Mouse (Mus musculus) kidney, adult 2 months (tissue): ENCODE data around the gene Gimap3. TPM values are rescaled to one million over a fixed set of nuclear protein-coding genes. Genes with fewer than 3 reads are reported as not detected.

Source experiments
- DNase-seq: peaks from one replicate; pipeline ENCODE4 v3.0.0; 2021
- H3K27ac ChIP-seq: fragments of 200-500 bp; 2 replicates; pipeline ENCODE4 v1.5.1; 2012; ENCODE audit warnings: low read depth, low read length, control low read depth, inconsistent platforms; ENCODE audit not compliant: insufficient read depth
- H3K27me3 ChIP-seq: fragments of 200-500 bp; replicated peaks from 2 replicates; pipeline ENCODE4 v1.6.1; 2012; ENCODE audit warnings: mild to moderate bottlenecking, moderate library complexity, low read length, inconsistent platforms; ENCODE audit not compliant: control insufficient read depth, insufficient read depth
- H3K36me3 ChIP-seq: fragments of 200-500 bp; 2 replicates; pipeline ENCODE4 v1.6.1; 2012; ENCODE audit warnings: mild to moderate bottlenecking, moderate library complexity, low read length, inconsistent platforms; ENCODE audit not compliant: control insufficient read depth, insufficient read depth
- H3K4me1 ChIP-seq: fragments of 200-500 bp; 2 replicates; pipeline ENCODE4 v1.6.1; 2011; ENCODE audit warnings: low read length; ENCODE audit not compliant: control insufficient read depth, insufficient read depth
- H3K4me3 ChIP-seq: fragments of 200-500 bp; 2 replicates; pipeline ENCODE4 v1.5.1; 2011; ENCODE audit warnings: mild to moderate bottlenecking, low read depth, low read length, control low read depth; ENCODE audit not compliant: insufficient read depth
- CTCF ChIP-seq: fragments of 200-500 bp; conservative IDR thresholded peaks from 2 replicates; pipeline ENCODE4 v1.5.1; 2011; ENCODE audit warnings: low read depth, mild to moderate bottlenecking, control low read depth, low read length, moderate library complexity, mixed read lengths; ENCODE audit not compliant: insufficient read depth, insufficient read length
- POLR2A ChIP-seq: fragments of 200-500 bp; IDR thresholded peaks from one replicate; pipeline ENCODE4 v1.6.1; 2011; ENCODE audit warnings: low read depth, low read length, control low read depth
- WGBS: fragments of 180-500 bp; shearing (Covaris S2); methylation state at CpG from one replicate; pipeline ENCODE4 v1.1.7; 2018; 5-methylcytosine and 5-hydroxymethylcytosine counted together
- polyA plus RNA-seq: library from polyadenylated mRNA; depleted of rRNA; stranded (reverse); fragments of >200 nt; gene quantifications from 2 replicates; pipeline ENCODE4 v1.2.3, GENCODE M21; 2012

Gimap3 gene
- polyA plus RNA-seq, 1 experiment = 10.6 TPM

- 67% methylated on average over 9 of the region's 9 CpGs for WGBS
- H3K27ac ChIP-seq = no peak overlapping the region
- no peaks in the 10 kb centered on the region for H3K36me3 ChIP-seq
- no peaks in the 10 kb centered on the region for H3K4me1 ChIP-seq
- TF ChIP-seq POLR2A = no peak
- no peak for TF ChIP-seq CTCF
- no peaks in the 10 kb centered on the region for H3K27me3 ChIP-seq
- H3K4me3 ChIP-seq = no peak overlapping the region
- DNase-seq = no peak
These were observed 2.3 kb downstream of the Gimap3 start for GRCm38 (mm10) chr6:48768178-48768869.

GRCm38 (mm10) chr6:48764496-48764895, 6.2 kb downstream of the Gimap3 start:
- DNase-seq = peak; percentile 55
- Histone ChIP-seq H3K4me3 (no peak overlapping the region), H3K36me3 (no peaks in the 10 kb centered on the region), H3K27me3 (no peaks in the 10 kb centered on the region), H3K4me1 (no peaks in the 10 kb centered on the region), H3K27ac (no peak overlapping the region)
- 83% methylated on average over 10 of the region's 10 CpGs for WGBS
- TF ChIP-seq CTCF (no peak), POLR2A (no peak)

- WGBS = 64% methylated on average over 7 of the region's 7 CpGs
- DNase-seq = no peak
- TF ChIP-seq POLR2A (no peak), CTCF (no peak)
These were observed 6.9 kb downstream of the Gimap3 start for GRCm38 (mm10) chr6:48763567-48764270.

DNA sequence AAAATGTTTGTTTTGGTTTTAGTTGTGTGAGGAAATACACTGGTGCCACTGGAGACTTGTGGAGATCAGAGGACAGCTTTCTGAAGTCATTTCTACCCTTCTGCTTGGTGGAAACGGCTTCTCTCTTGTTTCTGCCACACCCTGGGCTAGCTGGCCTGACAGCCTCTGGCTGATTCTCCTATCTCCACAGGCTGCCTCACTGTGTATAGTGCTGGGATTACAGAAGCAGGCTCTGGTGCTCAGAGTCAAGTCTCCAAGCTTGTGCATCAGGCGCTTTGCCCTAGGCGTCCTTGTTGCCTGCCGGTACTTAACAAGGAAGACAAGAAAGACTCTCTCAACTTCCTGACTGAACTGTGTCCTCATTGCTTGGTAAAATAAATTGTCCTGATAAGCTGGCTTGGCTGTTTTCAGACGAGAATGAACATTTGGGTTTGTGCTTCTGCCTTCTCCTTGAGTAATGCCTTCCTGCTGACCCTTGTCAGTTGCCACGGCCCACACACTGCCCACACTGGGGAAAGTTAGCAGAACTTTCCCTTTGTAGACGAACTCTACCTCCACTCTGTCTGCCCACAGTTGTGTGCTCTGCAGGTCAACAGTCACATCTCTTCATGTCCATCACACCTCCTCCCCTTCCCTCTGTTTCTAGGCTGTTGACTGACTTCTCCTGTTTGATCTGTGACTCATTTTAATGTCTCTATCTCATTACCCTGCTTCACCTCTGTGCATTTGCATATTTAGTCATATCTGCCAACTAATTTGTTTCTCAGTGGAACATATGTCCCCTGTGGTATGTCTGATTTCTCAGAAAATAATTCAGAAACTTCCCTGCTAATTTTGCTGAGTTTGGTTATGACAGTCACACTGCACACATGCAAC, 23.3 kb downstream of the Gimap3 start:
- H3K4me1 ChIP-seq = no peaks in the 10 kb centered on the region
- H3K27me3 ChIP-seq = no peaks in the 10 kb centered on the region
- TF ChIP-seq POLR2A (no peak), CTCF (no peak)
- no peaks in the 10 kb centered on the region for H3K36me3 ChIP-seq
- WGBS = 65% methylated on average over 7 of the region's 7 CpGs
- peak overlapping the region; percentile 47 for H3K4me3 ChIP-seq
- DNase-seq = peak; percentile 64
- peak overlapping the region; percentile 87 for H3K27ac ChIP-seq

More at GRCm38 (mm10) chr6:48763567-48764270, 6.9 kb downstream of the Gimap3 start:
- Histone ChIP-seq H3K36me3 (no peaks in the 10 kb centered on the region), H3K4me1 (no peaks in the 10 kb centered on the region), H3K27me3 (no peaks in the 10 kb centered on the region), H3K4me3 (no peak overlapping the region), H3K27ac (no peak overlapping the region)

DNA sequence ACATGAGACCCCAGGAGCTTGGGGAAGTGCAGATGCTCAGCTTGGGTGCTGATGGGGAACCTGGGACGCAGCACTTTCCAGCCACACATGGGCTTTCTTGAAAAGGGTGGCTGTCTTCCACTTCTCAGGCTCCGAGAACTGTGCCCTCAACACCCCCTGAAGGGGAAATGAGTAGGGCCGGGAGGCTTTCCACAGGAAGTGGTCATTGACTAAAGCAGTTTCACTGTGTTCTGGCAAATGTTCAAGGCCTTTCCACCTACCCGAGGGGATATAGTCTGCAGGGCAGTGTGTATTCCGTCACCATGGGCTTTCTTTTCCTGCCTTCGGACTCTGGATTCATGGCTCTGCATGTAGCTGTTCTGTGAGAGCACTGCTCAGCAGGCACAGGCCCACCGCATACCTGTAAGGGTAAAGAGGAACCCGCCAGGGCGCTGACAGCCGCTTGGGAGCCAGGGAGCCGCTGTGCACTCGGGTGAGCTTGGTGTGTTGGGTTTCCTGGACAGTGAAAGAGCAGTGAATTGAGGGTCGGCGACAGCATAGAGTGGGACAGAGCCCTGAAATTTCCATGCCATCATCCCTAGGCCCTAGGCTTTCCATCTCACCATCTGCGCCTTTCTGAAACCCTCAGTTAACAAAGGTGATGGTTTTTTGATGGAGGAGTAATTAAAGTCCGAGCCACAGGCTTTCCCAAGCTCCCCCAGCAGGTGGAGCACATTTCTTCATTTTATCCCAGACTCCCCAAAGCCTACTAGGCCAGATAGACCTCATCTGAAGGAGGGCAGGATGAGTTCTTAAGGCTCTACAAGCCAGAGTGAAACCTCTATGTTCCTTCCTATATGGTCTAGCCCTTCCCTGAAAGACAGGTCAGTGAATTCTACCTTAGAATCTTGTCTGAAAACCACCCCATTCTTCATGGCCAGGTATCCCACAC, 24.4 kb downstream of the Gimap3 start, which contains the start of gene Gimap5:
TSS of gene Gimap5 (plus strand) at position 239 of the 931 bp plus-strand sequence.
- Histone ChIP-seq H3K4me3 (peak within 1 kb of the TSS; percentile 50), H3K27ac (peak within 1 kb of the TSS; percentile 87), H3K36me3 (no peaks in the 10 kb centered on the region), H3K4me1 (peaks cover 6% of the 10 kb centered on the region; the same call in 1 of the 2 replicates), H3K27me3 (no peaks in the 10 kb centered on the region)
- peak; percentile 72 for TF ChIP-seq CTCF
- TF ChIP-seq POLR2A = peak; percentile 34
- WGBS = 39% methylated on average over 16 of the region's 16 CpGs
- peak; percentile 87 for DNase-seq

GRCm38 (mm10) chr6:48745490-48745889, 25.2 kb downstream of the Gimap3 start:
- TF ChIP-seq POLR2A = no peak
- 58% methylated on average over 2 of the region's 2 CpGs for WGBS
- Histone ChIP-seq H3K27me3 (no peaks in the 10 kb centered on the region), H3K4me1 (peaks cover 9% of the 10 kb centered on the region; the same call in 1 of the 2 replicates), H3K36me3 (no peaks in the 10 kb centered on the region), H3K4me3 (peak overlapping the region; percentile 30), H3K27ac (peak overlapping the region; percentile 86)
- no peak for DNase-seq
